Mouse (Mus musculus) layer of hippocampus, postnatal 14 days (tissue): ENCODE measurements around the gene Cradd. TPM values are rescaled to one million over a fixed set of nuclear protein-coding genes. Genes with fewer than 3 reads are reported as not detected.
A peak's percentile ranks its signal among the peaks of the same experiment; 100 is the strongest.

ENCODE experiments used
- DNase-seq, 2 experiments: peaks; one replicate each; pipeline ENCODE4 v3.0.0; 2021 to 2022; ENCODE audit warnings: low spot score in 2 of 2, mixed read lengths in 1 of 2
- long read RNA-seq, 2 experiments: library from polyadenylated mRNA; stranded (forward); transcript quantifications; one replicate each; pipeline ENCODE4 v2.0.0; 2021
- total RNA-seq, 2 experiments: library from RNA; stranded (reverse); gene quantifications; 2 replicates each; pipeline ENCODE4 v1.2.3; 2021

Gene Cradd
- 1 to 10 TPM; 6.6 TPM for total RNA-seq
- long read RNA-seq, experiment 1, partial matches to known transcripts: 0 of 5 reads
- long read RNA-seq, experiment 1, other reads (novel, unspliced or antisense): 2 of 5 reads
- long read RNA-seq, experiment 2, partial matches to known transcripts: 1 of 6 reads
- long read RNA-seq, experiment 2, other reads (novel, unspliced or antisense): 2 of 6 reads

- DNase-seq: peak; percentile 83 to 96
Observed at GRCm38 (mm10) chr10:95323393-95324277, at the start of gene Cradd. Cradd (minus strand) TSS chr10:95324133.

GRCm38 (mm10) chr10:95373340-95373739 is 49.4 kb upstream of the Cradd start:
- no peak for DNase-seq

GRCm38 (mm10) chr10:95371942-95372341 is 48.0 kb upstream of the Cradd start:
- no peak for DNase-seq

DNA sequence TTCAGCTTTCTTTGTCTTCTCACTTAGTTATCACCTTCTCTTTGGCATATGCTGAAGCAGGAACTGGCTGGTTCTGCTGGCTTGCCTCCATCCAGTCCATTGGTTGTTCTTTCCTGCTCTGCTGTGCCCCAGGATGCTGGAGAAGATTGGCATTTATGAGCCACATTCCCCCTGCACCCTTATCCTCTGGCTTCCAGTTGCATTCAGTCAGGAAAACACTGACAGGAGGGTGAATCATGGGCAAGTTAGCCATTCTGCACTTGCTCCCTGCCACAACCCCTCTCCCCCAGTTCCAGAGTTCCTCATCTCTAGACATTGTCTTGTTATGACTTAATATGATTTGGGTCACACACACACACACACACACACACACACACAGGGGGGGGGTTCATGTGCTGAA is 45.3 kb upstream of the Cradd start:
- no peak for DNase-seq

DNA sequence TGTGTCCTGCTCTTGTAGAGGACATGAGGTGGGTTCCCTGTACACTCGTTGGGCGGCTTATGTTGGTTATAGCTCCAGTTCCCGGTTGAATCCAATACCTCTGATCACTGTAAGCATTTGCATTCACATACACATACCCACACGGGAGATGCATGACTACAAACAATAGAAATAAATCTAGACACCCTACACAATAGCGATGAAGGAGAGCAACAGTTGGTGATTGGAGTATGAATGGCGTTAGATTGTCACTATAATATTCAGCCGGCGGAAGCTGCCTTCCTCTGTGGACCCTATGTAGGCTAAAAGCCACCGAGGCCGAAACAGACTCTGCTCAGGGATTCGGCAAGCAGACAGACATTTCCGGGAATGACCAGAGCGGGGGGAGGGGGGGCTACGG is 44.2 kb upstream of the Cradd start:
- DNase-seq: no peak

- DNase-seq: no peak
Observed at GRCm38 (mm10) chr10:95367661-95368089, 43.7 kb upstream of the Cradd start.

DNA sequence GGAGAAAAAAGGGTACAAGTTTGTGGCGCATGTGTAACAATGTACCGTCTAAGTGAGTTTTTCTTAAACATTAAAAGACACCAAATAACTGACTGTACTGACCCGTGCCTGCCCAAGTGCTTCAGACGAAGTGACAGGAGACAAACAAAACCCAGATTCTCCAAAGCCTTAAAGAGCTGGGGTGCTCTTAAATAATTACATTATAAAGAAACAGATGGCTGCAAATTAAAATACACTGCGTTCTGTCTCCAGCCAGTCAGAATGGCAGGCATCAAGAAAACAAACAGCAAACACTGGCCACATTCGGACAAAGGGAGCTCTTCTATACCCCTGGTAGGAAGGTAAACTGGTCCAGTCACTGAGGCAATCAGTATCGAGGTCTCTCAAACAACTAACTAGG is 43.3 kb upstream of the Cradd start:
- no peak for DNase-seq

DNA sequence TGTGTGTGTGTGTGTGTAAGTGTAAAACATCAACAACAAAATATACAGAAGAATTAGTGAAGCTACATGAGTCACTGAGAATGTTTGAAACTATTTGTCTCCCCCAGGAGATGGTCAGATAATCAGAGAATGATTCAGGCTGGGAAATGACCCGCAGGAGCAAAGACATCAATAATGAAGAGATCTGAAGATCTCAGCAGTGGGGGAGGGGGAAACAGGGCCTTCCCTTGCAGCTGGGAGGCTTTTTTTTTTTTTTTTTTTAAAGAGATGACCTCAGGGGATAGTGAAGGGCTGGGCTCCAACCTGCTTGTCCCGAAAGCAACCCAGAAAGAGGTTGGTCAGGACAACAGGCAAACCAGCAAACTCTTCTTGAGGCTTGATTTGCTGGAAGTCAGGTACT is 38.4 kb upstream of the Cradd start:
- DNase-seq: no peak

GRCm38 (mm10) chr10:95361260-95361841 is 37.4 kb upstream of the Cradd start:
- DNase-seq: no peak

- no peak for DNase-seq
Observed at GRCm38 (mm10) chr10:95360048-95360447, 36.1 kb upstream of the Cradd start.

DNA sequence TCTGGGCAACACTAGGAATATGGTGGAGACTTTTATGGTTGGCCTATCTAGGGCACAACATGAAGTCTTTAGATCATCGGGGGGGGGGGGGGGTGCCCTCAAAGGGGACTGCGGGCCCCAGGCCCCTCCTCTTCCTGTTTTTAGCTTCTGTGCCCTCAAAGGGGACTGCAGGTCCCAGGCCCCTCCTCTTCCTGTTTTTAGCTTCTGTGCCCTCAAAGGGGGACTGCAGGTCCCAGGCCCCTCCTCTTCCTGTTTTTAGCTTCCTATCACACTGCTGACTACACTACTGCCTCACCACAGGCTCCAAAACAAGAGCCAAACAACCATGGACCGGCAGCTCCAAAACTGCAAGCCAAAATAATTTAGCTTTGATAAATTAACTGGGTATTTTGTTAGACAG is 33.8 kb upstream of the Cradd start:
- no peak for DNase-seq

DNA sequence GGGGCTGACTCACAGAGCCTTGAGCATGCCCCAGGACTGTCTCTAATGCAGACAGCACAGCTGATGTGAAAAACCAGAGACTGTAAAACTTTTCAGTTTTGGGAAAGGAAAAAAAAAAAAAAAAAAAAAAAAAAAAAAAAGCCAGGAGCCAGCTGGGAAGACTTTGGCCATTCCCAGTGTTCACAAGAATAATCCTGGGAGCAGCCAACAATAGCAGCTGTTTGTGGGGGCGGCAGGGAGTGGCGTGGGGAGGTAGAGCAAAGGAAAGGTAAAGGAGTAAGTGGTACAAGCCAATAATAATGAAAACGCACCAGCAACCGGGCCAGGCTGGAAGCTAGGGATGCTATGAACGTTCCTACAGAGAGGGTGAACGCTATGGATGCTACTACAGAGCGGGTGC is 32.8 kb upstream of the Cradd start:
- no peak for DNase-seq

GRCm38 (mm10) chr10:95355678-95356268 is 31.8 kb upstream of the Cradd start:
- DNase-seq: no peak

DNA sequence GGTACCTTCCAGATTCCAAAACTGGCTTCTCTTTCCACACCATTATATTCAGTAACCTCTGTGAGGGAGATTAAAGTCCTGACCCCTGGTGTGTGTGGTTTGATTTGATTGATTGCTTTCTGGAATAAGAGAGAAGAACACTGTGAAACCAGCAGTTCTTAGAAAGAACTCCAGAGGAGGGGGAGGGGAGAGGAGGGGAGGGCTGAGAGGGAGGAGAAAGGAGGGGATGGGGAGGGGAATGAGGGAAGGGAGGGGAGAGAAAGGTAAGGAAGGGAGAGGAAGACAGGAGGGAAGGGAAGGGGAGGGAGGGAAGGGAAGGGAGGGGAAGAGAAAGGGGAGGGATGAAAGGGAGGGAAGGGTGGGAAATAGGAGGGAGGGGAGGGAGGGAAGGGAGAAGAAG is 30.7 kb upstream of the Cradd start:
- no peak for DNase-seq

DNA sequence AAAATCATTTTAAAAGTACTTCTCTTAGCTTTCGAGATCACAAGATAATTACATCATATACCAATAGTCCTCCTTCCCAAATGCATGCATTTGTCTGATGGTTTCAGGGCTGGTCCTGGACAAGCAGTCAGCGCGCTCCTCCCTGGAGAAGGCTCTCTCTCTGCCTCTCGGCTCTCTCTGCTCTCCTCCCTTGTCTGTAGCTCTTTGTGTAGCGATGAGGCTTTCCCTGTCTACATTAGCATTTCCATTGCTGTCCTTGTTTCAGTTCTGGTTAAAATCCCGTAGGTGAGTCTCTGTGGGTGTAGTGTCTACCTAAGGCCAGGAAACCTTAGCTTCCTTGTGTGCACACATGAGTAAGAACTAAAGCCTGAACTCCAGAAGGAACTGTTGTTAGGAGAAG is 30.1 kb upstream of the Cradd start:
- no peak for DNase-seq

GRCm38 (mm10) chr10:95348457-95348856 is 24.5 kb upstream of the Cradd start:
- DNase-seq: no peak

GRCm38 (mm10) chr10:95347776-95348175 is 23.8 kb upstream of the Cradd start:
- DNase-seq: no peak

GRCm38 (mm10) chr10:95342833-95343590 is 19.1 kb upstream of the Cradd start:
- no peak for DNase-seq

- no peak for DNase-seq
Observed at GRCm38 (mm10) chr10:95340676-95341075, 16.7 kb upstream of the Cradd start.

DNA sequence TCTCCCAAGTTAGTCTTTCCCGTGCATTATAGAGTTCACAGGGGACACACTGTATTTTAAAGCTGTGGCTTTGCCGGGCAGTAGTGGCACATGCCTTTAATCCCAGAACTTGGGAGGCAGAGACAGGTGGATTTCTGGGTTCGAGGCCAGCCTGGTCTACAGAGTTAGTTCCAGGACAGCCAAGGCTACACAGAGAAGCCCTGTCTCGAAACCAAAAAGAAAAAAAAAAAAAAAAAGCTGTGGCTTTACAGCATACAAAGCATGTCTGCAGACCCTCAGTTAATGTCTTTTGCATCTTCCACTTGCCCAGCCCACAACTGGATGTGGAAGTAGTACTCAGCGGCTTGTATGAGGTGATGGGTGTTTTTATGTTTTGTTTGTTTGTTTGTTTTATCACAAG is 13.7 kb upstream of the Cradd start:
- no peak for DNase-seq
